Comparison of ENCODE assay signal across 8 mouse cellular contexts in genomic region chr2:35557911-35558825, GRCm38 (mm10). TPM values are rescaled to one million over a fixed set of nuclear protein-coding genes. Genes with fewer than 3 reads are reported as not detected.
DNase-seq lines count a peak whose midpoint lies in the region; ATAC-seq and TF ChIP-seq lines count a peak whose summit lies in the region.

TSS of gene Dab2ip (plus strand) at chr2:35558266.

- no peak for DNase-seq in lung, postnatal 0 days (ENCODE audit: low spot score)
- no peak for DNase-seq in lung, adult 18-20 months
- DNase-seq in cerebellum, postnatal 14 days: peak; percentile 56 to 60
- DNase-seq in gastrocnemius, postnatal 25 days: peak; percentile 75
- DNase-seq in hindbrain, postnatal 0 days (ENCODE audit: low spot score): peak; percentile 52
- no peak for DNase-seq in lung, postnatal 14 days

- no peaks in the 10 kb centered on the region for H3K4me1 ChIP-seq in lung, postnatal 0 days (ENCODE audit: insufficient read depth, low read depth, low read length)
- H3K4me1 ChIP-seq in hindbrain, postnatal 0 days (ENCODE audit: insufficient read depth, low read length): peaks cover 10% of the 10 kb centered on the region; the same call in 1 of the 2 replicates
- H3K4me1 ChIP-seq in limb, embryonic 12.5 days (replicated peaks): peaks cover 43% of the 10 kb centered on the region
- no peaks in the 10 kb centered on the region for H3K4me1 ChIP-seq in small intestine, adult 2 months (ENCODE audit: control insufficient read depth, insufficient read depth, insufficient read length, low read length)

- TF ChIP-seq EP300 in lung, postnatal 0 days (IDR thresholded peaks at IDR 0.05): no peak

- no peak for ATAC-seq in lung, postnatal 0 days
- ATAC-seq in hindbrain, postnatal 0 days: 0 out of 2 replicates have a peak, but pooled peaks have one; percentile 27
- no peak; the same call in 1 of the 2 replicates for ATAC-seq in limb, embryonic 12.5 days (ENCODE audit: insufficient number of reproducible peaks, insufficient read depth, low FRiP score, low TSS enrichment, low read depth)

- no peak for TF ChIP-seq CTCF in lung, postnatal 0 days (IDR thresholded peaks at IDR 0.05)
- TF ChIP-seq CTCF in hindbrain, postnatal 0 days (IDR thresholded peaks at IDR 0.05; ENCODE audit: low read depth): no peak
- TF ChIP-seq CTCF in small intestine, adult 2 months (IDR thresholded peaks at IDR 0.05; ENCODE audit: extremely low read depth, insufficient read length, insufficient replicate concordance, low read depth, low read length): no peak

- H3K27me3 ChIP-seq in lung, postnatal 0 days (replicated peaks; ENCODE audit: insufficient read depth, low read length): no peaks in the 10 kb centered on the region
- no peaks in the 10 kb centered on the region for H3K27me3 ChIP-seq in hindbrain, postnatal 0 days (ENCODE audit: insufficient read depth, low read length)
- no peaks in the 10 kb centered on the region; the same call in 1 of the 2 replicates for H3K27me3 ChIP-seq in limb, embryonic 12.5 days
- H3K27me3 ChIP-seq in small intestine, adult 2 months (ENCODE audit: control insufficient read depth, insufficient read depth, low read length): no peaks in the 10 kb centered on the region

- TF ChIP-seq POLR2A in small intestine, adult 2 months (IDR thresholded peaks at IDR 0.05; ENCODE audit: low read depth, low read length): no peak

- H3K4me2 ChIP-seq in lung, postnatal 0 days (replicated peaks; ENCODE audit: low read depth, low read length): no peak within 1 kb of the TSS
- peak within 1 kb of the TSS; percentile 16; the same call in 1 of the 2 replicates for H3K4me2 ChIP-seq in hindbrain, postnatal 0 days (ENCODE audit: low read depth, low read length)
- peak within 1 kb of the TSS; percentile 55 for H3K4me2 ChIP-seq in limb, embryonic 12.5 days

- no peak within 1 kb of the TSS for H3K27ac ChIP-seq in lung, postnatal 0 days (ENCODE audit: low read length)
- 0 out of 2 replicates have a peak within 1 kb of the TSS, but pooled peaks have one; percentile 15 for H3K27ac ChIP-seq in hindbrain, postnatal 0 days
- peak within 1 kb of the TSS; percentile 94 for H3K27ac ChIP-seq in limb, embryonic 12.5 days
- peak within 1 kb of the TSS; percentile 15; the same call in 1 of the 2 replicates for H3K27ac ChIP-seq in small intestine, adult 2 months (ENCODE audit: insufficient read depth, low read depth, low read length)

- H3K9ac ChIP-seq in lung, postnatal 0 days (replicated peaks; ENCODE audit: low read depth): no peak within 1 kb of the TSS
- H3K9ac ChIP-seq in hindbrain, postnatal 0 days (replicated peaks; ENCODE audit: low read length): peak within 1 kb of the TSS; percentile 9
- peak within 1 kb of the TSS; percentile 50; the same call in 1 of the 2 replicates for H3K9ac ChIP-seq in limb, embryonic 12.5 days (replicated peaks)

- no peaks in the 10 kb centered on the region for H3K9me3 ChIP-seq in lung, postnatal 0 days (ENCODE audit: low read length)
- no peaks in the 10 kb centered on the region for H3K9me3 ChIP-seq in hindbrain, postnatal 0 days (ENCODE audit: low read length)
- no peaks in the 10 kb centered on the region for H3K9me3 ChIP-seq in limb, embryonic 12.5 days

- WGBS in lung, postnatal 0 days: 67% methylated on average over 29 of the region's 29 CpGs
- 42% methylated on average over 29 of the region's 29 CpGs for WGBS in hindbrain, postnatal 0 days
- 18% methylated on average over 29 of the region's 29 CpGs for WGBS in limb, embryonic 12.5 days
- 76% methylated on average over 29 of the region's 29 CpGs for WGBS in small intestine, adult 2 months

- H3K4me3 ChIP-seq in lung, postnatal 0 days (ENCODE audit: low read depth, low read length): no peak within 1 kb of the TSS
- no peak within 1 kb of the TSS for H3K4me3 ChIP-seq in hindbrain, postnatal 0 days (ENCODE audit: low read length)
- H3K4me3 ChIP-seq in limb, embryonic 12.5 days (replicated peaks): peak within 1 kb of the TSS; percentile 26
- peak within 1 kb of the TSS; percentile 33; the same call in 1 of the 2 replicates for H3K4me3 ChIP-seq in small intestine, adult 2 months (ENCODE audit: low read depth, low read length)

- H3K36me3 ChIP-seq in lung, postnatal 0 days (ENCODE audit: insufficient read depth, low read length): no peaks in the 10 kb centered on the region
- no peaks in the 10 kb centered on the region for H3K36me3 ChIP-seq in hindbrain, postnatal 0 days (ENCODE audit: insufficient read depth, low read length)
- H3K36me3 ChIP-seq in limb, embryonic 12.5 days: no peaks in the 10 kb centered on the region
- H3K36me3 ChIP-seq in small intestine, adult 2 months (ENCODE audit: control insufficient read depth, insufficient read depth, low read length): no peaks in the 10 kb centered on the region

RNA-seq across cellular contexts. Expression of gene Dab2ip, which starts in this region (rescaled TPM):
- 75.8 and 83.4 TPM in 2 replicates for polyA plus RNA-seq in lung, postnatal 0 days (2015; fragmentation: Nextera tagmentation; extraction: Ambion mirVana)
- 10 to 100 TPM; 40.1 to 40.7 TPM for total RNA-seq in gastrocnemius, postnatal 25 days (2021)
- total RNA-seq in hindbrain, postnatal 0 days (2014; rRNA removed): 161 and 163 TPM in 2 replicates
- polyA plus RNA-seq in hindbrain, postnatal 0 days (2015; fragmentation: Nextera tagmentation; extraction: Ambion mirVana): 64.5 and 69.9 TPM in 2 replicates
- 65.7 and 72.3 TPM in 2 replicates for polyA plus RNA-seq in limb, embryonic 12.5 days (2016; fragmentation: Nextera tagmentation; extraction: Ambion mirVana)
- 66.2 and 140 TPM in 2 replicates for polyA plus RNA-seq in small intestine, adult 2 months (2012; rRNA removed)

Comparison
In these comparisons a context has a peak if more than half of its experiments do, and no peak if none do; other contexts are left out.
1. DNase-seq: peak in cerebellum, postnatal 14 days (2 of 2), gastrocnemius, postnatal 25 days (single experiment) and hindbrain, postnatal 0 days (single experiment); none in lung, postnatal 0 days (single experiment), lung, adult 18-20 months (0 of 2) and lung, postnatal 14 days (single experiment).
2. H3K4me3 ChIP-seq: peak in limb, embryonic 12.5 days (single experiment) and small intestine, adult 2 months (single experiment); none in lung, postnatal 0 days (single experiment) and hindbrain, postnatal 0 days (single experiment).